Mouse (Mus musculus): ENCODE measurements around the gene Hoxb4.

Gene Hoxb4

DNA sequence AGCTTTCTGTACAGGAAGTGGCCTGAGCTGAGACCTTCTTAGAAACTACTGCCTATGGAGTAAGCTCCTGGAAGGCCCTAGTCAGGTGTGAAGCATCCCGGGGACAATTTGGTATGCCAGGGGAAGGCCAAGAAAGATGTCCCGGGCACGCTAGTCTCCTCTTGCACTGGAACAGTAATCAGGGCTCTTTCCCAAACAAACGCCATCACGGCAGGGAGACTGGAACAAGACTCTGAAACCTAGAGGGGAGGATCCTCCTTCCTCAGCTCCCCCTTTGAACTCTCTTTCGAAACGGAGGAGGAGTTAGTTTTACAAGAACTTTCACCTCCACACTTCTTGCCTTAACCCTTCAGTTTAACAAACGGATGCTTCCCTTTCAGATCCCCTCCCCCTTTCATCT is 14.0 kb downstream of the Hoxb4 start:
- CTCF ChIA-PET = interaction anchor here (0.5 kb wide), 1 partner anchor 19 kb away, joined by 3 read pairs; no protein-coding TSS in a partner anchor

DNA sequence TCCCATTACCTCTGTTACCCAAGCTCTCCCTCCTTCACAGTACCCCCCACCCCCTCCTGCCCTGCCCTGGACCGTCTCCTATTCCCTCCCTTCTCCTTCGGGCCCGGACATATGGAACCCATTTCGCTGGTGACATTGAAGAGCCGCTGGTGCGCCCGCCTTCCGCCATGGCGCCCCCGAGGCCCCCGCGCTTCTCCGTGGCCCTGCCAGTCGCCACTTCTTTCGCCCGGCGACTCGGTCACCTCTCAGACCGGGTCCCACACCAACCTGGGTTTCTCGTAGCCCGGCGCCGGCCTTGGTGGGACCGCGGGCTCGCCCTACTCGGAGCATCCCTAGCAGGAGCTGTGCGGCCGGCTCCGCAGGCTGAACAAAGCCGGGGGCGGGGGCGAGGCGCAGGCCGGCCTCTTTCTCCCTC is 14.6 kb downstream of the Hoxb4 start:
- CTCF ChIA-PET = no interaction called here

DNA sequence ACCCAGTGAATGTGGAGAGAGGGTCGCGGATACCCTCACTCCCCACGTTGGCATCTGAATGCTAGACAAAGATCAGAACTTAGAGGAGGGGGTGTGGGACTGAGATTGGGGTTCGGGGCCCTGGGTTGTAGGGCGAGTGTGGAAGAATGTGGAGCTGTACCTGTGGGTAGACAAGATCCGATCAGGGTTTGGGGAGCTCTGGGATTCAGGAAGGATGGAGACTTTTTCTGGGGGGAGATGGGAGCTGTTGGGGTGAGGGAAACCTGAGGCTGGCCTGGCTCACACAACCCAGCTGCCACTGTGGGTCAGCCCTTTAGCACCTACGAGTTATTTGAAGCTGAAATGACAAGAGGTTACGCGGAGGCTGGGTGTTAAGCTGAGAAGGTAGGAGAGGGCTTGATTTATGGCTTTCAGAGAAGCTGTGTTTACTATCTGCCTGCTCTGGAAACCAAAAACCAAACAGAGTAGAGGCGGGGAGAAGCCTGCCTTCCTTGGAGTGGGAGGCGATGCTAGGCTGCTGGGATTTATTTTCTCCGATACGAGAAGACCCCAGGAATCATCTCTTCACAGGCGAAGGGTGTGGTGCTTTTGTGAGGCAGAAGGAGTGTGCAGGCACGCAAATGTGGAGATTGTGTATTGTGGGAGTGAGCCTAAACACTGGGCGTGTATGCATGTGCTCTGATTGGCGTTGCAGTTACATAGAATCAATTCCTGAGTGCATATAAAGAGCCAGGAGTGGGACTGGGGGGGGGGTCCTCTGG is 15.4 kb downstream of the Hoxb4 start:
- CTCF ChIA-PET = no interaction called here

DNA sequence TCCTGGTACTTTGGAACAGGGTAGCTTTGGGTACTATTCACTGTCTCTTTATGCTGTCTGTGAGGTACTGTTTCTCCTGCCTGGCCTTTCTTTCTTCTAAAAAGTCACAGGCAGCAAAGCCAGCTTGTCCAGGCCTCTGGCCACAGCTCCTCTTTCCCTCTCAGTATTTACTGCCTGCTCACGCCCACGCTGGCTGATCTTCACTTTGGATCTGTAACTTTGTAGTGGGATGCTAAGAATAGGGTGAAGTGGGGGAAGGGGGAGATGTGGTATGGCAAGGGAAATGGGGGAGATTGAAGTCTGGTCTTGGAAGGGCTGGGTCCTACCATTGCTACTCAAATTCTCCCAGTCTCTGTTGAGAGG is 15.9 kb downstream of the Hoxb4 start:
- CTCF ChIA-PET = interaction anchor here (0.7 kb wide), 1 partner anchor 178 kb away, joined by 3 read pairs; no protein-coding TSS in a partner anchor

DNA sequence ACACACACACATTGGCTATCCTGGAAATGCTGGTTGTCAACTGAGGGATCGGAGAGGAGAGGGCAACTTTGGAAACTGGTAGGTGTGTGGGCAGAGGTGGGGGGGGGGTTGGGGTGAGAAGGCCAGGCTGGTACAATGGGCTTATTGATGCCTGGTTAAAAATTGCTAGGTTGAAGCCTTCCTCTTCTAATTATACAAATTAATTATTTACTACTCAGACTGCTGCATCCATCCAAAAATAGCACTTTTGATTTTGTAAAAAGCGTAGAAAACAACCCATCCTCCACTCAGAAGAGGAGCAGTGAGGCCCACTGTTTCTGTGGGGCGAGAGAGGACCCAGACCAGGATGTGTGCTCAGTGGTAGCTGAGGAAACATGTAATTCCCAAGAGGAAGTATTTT is 16.9 kb downstream of the Hoxb4 start:
- CTCF ChIA-PET = no interaction called here

DNA sequence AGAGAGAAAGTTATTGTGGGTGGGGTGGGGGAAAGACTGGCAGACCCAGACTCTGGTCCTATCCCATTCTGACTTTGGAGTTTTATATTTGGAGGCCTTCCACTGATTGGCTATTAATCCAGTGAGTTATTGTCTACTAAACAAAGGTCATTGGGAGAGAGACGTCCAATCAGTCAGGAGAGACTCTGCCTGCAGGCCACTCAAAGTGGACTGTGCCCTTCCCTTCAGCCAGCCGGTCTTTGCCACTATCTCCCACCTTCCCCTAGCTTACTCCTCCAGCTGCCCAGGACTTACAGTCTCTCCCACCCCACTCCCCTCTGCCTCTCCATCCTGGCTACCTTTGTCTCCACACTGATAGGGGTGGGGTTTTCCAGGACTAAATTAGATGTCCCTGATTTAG is 18.5 kb downstream of the Hoxb4 start:
- CTCF ChIA-PET = no interaction called here

DNA sequence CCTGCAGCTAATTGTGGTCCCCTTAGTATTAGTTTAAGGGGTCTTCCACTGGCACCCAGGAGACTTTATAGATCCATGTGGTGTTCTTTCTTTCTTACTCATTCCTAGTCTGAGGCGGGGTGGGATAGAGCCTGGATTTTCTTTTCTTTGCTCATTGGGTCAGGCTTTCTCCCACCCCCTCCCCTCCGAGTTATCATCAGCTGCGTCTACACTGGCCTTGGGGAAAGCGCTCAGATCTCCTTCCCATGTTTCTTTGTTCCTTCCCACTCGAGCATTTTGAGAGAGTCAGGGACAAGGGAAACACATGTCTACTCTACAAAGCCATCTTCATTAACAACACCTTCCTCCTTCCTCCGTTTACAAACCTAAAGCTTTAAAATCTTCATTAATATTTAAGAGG is 19.0 kb downstream of the Hoxb4 start:
- CTCF ChIA-PET = no interaction called here

DNA sequence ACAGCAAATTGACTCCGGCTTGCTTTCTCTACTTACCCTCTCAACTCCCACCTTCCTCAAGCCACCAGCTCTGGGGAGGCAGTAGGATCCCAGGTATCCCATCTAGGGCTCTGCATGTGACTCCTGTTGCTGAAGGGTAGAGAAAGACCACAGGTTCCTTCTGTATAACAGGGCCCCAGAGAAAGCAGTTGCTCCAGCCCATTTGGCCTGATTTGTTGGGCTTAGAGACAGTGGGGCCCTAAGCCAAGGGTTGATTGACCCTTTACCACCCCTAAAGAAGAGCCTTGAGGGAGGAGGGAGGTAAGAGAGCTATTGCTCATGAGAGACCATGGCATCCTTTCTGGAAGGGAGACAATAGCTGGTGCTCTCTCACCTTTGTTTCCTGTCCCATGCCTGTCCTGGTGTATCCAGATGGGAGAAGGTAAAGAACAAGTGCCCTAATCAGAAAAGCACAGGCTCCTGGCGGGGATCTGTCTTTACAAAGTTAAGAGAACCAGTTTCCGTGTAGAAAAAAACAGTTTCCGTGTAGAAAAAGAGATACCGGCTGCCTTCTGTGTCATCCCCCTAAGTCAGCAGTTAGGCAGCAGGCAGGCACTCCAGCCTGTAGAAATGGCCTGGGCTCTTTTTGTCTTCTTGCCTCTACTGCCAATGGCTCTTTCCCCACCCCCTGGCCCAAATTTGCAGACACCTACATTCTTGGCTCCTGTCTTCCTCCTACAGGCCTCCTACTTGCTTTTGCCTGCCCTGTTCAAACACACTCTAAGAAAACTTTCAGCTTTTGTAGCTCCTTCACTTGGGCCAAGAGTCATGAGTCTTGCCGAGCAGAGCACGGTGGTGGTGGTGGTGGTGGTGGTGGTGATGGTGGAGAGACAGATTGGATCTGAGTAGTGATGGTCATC is 21.1 kb downstream of the Hoxb4 start:
- CTCF ChIA-PET = interaction anchor here (0.5 to 0.6 kb wide), 2 partner anchors 25 to 211 kb away, joined by 3 to 7 read pairs; no protein-coding TSS in a partner anchor

DNA sequence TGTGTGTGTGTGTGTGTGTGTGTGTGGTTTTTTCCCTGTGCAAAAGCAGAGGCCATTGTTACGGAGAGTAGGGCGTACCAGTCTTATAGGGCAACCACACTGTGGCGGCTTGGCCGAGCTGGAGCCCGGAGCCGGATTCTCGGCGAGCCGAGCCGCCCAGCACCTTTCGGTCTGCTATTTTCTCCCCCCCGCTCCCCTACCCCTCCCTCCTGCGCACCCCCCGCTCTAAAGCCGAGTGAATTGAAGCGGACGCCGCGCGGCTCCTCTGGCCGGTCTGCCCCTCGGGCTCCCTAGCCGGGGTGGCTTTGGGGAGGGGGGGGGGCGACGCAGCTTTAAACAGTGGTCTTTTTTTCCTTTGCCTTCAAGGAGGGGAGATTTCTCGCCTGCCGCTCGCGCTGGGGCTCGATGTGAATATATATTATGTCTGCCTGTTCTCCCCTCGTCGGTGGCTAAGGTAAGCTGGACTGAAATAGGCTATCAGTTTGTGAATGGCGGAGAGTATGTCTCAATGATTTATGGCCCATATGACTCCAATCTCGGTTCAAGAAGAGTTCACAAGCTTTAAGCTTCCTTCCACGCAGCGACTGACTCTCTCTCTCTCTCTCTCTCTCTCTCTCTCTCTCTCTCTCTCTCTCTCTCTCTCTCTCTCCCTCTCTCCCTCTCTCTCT is 22.8 kb downstream of the Hoxb4 start:
- CTCF ChIA-PET = no interaction called here

DNA sequence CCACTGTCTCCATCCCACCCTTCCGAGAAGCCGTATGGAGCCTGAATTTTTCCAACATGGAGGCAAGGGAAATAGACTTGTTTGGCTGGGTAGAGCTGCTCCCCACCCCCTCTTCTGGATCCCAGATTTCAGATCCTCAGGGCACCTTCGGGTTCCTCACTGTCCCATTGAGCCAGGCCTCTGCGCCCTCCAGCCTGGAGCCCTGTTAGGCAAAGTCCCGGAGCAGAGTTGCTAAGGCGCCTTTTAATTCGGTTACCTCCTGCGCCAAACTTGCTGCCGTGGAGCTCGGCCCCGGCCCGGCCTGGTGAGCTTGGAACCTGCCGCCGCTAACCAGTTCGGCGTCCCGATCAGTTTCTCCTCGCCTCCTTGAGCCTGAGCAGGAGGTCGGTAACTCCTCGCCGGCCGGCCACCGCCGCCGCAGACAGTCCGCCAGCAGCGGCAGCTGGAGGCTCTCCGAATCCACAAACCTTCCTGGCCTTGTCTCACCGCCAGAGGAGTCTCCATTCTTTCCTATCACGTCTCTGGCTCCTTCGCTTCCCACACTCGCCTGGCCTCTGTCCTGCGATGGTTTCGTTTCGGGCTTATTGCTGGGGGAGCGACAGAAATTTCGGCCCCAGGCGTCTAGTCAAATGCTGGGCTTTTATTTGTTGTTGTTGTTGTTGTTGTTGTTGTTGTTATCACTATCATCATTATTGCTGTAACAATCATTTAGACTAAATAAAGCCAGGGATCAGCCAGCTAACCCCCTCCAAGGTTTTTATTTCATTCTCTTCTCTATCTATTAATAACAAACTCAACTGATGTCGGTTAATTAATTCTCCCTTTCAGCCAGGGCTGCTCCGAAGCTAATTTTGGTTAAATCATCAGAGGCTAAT is 23.9 kb downstream of the Hoxb4 start:
- CTCF ChIA-PET = no interaction called here

DNA sequence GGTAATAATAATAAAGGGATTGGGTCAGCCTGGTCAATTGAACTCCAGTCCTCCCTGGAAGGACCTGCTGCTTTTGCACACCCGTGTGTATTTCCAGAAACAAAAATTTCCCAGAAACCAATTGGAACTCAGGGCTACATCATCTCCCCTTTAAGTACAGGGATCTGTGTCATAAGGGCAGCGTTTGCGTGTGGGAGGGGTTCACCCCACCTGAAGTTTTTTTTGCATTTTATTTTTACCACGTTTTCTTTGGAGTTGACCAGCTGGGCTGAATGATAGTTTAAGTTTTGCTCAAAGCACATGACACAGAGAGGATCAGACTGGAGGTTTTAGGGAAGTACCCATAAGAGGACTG is 24.5 kb downstream of the Hoxb4 start:
- CTCF ChIA-PET = no interaction called here

DNA sequence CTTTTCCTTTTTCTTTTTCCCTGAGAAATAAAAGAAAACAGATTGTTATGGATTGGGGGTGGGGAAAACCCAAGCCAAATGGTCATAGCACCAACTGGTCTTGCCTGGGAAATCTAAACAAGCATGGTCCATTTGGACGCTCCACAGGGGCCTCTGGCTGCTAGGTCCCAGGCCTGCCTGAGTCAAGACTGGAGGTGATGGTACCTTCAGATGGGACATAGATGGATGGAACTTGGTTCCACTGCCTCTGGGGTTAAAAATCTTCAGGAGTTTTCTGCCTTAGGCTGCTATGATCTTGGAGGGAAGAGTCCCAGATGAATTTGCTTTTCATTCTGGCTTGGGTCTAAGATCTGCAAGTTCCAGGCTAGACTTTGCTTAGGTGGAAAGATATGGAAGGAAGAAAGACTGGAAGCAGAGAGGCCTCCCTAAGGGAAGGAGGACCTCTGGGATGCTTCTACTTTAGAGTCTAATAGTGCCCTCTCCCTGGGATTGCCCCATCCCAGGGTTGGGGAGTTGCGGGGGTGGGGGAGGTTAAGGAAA is 25.2 kb downstream of the Hoxb4 start:
- CTCF ChIA-PET = no interaction called here

DNA sequence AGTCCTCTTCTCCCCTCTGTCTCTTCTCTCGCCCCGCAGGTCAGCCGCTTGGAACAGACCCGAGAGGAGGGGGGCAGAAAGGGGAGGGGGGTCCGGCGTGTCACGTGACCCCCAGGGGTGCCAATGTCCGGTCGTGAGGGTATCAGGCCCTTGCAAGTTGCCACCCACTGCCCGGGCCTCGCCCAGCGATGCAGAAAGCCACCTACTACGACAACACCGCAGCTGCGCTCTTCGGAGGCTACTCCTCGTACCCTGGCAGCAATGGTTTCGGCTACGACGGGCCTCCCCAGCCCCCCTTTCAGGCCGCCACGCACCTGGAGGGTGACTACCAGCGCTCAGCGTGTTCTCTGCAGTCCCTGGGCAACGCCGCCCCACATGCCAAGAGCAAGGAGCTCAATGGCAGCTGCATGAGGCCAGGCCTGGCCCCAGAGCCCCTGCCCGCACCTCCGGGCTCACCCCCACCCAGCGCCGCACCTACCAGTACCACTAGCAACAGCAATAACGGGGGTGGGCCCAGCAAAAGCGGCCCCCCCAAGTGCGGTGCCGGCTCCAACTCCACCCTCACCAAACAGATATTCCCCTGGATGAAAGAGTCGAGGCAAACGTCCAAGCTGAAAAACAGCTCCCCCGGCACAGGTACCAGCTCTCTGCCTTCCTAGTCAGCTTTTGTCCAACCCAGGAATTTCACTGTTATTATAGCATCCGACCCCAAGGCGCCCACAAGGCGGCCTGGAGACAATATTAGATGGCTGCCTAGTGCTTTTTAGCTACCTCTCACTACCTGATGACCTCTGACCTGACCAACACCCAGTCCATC is 26.2 kb downstream of the Hoxb4 start:
- CTCF ChIA-PET = no interaction called here

DNA sequence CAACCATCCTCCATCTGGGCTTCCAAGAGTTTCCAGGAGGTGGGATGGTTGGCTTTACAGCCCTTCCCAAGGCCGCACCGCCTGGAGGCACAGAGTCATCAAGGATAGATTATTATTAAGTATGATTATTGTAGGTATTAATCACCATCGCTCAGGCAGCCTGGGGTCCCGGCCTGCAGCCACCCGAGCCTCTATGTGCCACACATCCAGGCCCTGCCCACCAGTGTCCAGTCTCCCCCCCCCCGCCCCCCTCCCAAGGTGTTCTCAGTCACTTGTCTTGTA is 26.8 kb downstream of the Hoxb4 start:
- CTCF ChIA-PET = no interaction called here

DNA sequence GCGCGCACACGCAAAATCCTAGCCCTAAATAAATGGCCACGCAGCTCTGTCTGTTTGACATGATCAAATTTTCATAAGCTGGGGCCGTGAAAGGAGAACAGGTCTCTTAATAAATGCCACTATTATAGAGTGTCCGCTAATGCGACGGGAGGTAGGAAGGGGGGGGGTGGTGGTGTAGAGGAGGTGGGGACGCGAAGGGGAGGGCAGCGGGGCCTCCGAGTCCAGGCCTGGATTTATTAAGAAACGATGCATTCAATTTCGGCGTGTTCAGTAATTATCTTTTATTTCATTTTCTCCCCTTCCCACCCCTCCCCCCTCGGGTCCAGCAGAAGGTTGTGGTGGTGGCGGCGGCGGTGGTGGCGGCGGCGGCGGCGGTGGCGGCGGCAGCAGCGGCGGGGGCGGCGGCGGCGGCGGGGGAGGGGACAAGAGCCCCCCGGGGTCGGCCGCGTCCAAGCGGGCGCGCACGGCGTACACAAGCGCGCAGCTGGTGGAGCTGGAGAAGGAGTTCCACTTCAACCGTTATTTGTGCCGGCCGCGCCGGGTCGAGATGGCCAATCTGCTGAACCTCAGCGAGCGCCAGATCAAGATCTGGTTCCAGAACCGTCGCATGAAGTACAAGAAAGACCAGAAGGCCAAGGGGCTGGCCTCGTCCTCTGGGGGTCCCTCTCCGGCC is 27.3 kb downstream of the Hoxb4 start:
- CTCF ChIA-PET = no interaction called here

DNA sequence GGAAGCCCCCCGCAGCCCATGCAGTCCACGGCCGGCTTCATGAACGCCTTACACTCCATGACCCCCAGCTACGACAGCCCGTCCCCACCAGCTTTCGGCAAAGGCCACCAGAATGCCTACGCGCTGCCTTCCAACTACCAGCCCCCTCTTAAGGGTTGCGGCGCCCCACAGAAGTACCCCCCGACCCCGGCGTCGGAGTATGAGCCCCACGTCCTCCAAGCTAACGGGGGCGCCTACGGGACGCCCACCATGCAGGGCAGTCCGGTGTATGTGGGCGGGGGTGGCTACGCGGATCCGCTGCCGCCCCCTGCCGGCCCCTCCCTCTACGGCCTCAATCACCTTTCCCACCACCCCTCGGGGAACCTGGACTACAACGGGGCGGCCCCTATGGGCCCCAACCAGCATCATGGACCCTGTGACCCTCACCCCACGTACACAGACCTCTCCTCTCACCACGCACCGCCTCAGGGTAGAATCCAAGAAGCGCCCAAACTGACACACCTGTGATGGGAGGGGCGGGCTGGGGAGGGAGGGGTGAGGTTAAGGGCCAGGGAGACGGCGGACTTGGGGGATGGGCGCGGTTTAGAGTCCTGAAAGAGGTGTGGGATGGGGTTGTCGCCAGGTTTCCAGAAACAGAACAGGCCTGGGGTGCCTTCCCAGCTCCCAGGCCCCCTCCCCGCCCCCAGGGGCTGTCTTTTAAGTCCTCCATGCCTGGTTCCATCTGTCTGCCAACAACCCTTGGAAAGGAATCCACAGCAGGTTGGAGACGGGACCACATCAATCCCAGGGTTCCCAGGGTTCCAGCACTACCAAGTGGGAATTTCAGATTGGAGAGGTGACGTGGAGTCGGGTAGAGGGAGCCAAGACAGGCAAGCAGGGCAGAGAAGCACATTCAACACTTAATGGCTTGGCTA is 28.1 kb downstream of the Hoxb4 start:
- CTCF ChIA-PET = no interaction called here

DNA sequence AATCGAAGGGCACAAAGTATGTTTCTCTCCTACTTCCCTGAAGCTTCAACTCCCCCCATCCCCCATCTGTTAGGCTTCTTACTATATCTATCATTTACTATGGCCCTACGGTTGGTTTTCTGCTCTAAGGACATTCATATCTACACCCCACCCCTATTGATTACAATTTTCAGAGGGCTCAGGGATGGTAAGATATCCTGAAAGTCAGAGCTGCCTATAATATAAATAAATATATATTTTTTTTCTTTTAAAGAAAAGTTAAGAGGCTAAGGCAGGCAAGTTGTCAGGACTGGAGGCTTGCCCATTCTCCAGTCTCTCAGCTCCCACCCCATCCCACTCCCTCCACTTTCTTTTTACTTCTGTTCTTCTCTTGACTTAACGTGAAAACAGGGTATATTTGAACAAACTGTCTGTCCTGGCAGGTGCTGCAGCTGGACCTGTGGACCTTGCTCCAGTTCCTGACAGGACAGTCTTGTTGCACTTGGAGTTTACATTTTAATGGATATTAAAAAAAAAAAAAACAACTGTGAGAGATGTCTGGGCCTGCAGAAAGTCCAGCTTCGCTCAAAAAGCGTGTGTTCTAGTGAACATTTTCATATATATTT is 29.0 kb downstream of the Hoxb4 start:
- CTCF ChIA-PET = no interaction called here

DNA sequence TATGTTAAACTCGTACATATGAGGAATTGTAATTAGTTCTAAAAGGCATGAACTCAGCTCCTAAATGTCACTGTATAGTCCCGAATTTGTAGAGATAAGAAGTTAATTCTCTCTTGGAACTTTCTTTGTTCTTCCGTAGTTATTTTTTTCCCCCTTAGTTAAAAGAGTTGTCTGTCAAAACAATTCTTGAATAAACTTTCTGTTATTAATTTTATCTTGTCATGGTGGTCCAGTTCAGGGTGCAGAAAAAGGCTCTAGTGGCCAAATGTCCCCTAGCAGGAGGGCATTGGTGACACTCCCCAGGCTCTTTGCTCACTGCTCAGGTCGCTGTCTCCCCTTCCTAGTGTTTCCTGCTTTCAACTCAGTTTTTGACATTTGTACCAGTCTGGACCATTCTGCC is 29.6 kb downstream of the Hoxb4 start:
- CTCF ChIA-PET = no interaction called here

All from spleen, embryonic (tissue).